Mouse (Mus musculus) testis, postnatal 14 days (tissue): ENCODE results near the gene Scimp.
A peak's percentile ranks its signal among the peaks of the same experiment; 100 is the strongest.
"Not testable (repeated sequence)": the region's sequence is repeated elsewhere in the genome, so short reads cannot be mapped to it uniquely, and the experiment has no call there.

Experiments used
- DNase-seq: peaks from one replicate; pipeline ENCODE4 v3.0.0; 2021; ENCODE audit warnings: low spot score

The Scimp gene

DNA sequence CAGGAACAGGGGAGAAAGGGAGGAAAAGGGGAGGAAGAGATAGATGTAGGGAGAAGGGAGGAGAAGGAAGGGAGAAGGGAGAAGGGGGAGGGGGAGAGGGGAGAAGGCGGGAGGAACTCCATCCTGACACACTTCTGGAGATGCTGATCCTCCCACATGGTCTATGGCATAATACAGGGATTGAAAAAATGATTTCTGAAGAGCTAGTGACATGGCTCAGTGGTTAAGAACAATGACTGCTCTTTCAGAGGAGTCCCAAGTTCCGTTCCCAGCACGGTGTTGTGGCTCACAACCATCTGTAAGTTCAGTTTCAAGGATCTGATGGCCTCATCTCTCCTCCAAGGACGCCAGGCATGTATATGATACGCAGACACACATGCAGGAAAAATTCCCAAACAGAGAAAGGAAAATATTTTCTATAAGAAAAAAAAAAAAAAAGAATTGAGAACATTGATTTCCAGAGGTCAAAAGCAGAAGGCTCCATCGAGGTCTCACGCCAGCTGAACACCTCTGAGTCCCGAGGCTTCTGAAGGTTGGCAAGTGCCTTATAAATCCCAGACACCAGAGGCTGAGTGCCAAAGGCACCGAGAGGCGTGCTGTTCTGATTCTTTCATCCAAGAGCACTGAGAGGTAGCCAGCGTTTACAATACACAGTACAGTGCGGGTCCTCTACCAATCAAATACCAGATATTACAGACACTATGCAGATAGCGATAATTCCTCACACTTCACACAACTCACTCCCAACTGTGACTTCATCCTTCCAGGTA, 730 bp downstream of the Scimp start:
- DNase-seq, result no peak

DNA sequence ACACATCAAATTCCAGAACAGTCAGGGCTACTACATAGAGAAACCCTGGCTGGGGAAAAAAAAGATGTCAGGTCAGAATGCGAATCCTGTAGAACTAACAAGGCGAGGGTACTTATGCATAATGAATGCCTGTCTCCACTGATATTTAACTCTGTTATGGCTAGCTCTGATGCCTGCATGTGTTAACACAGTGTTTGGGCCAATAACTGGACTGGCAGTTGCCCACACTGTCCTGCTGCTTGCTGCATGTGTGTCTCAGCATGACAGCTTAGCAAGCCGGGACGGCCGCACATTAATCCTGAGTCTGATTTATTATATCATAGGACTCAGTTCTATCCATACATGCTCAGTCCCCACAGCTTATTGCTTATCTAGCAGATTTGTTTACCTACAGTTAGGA, 1.3 kb downstream of the Scimp start:
- no peak for DNase-seq

DNA sequence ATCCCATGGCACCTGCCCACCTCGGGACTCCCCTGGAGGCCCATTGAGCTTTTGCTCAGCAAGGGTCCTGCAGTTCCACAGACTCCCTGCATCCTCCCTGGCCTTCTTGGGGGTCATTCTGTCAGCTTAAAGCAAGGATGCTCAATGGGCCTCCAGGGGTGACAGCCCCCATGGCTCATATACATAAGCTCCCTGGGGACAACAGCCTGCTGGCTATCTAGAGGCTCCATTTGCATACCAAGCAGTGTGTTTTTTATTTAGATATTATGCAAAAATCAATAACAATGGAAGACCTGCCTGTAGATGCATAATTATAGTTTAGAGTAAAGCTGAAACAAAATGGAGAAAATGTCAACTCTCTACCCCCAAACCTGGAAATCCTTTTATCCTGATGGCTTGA, 3.4 kb downstream of the Scimp start:
- DNase-seq, result no peak

DNA sequence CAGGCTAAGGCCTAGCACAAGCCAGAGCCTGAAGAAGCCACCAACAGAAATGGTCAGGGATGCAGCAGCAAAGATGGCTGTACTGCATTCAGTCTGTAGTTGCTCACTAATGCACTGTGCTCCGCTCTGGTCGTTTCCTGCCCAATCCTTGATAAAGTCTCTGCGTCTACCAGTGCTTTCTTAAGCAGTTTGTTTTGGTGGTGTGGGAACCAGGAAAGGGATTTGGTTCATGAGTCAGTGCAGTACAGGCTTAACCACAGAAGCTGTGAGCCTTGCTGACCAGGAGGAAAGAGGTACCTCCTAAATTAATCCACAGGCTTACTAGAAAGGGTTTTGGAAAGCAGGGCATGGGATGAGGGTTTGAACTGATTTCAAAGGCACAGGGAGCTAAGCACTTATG, 4.3 kb downstream of the Scimp start:
- DNase-seq, result no peak

DNA sequence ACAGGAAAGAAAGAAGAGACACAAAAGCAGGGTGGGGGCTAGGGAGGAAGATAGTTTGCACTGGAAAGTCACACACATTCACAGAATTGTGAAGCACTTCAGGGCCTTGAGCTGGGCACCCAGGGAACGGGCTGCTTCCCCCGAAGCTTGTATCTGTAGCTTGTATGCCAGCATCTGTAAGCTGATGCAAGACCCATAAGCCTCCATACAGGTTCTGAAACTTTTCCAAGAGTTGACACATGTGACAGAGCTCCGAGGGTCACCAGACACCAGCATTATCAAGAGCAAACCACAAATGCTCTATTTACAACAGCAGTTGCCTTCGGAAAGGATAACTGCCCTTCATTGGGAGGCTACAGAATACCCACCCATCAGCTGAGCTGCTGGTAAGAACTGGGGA, 4.8 kb downstream of the Scimp start:
- no peak for DNase-seq

DNA sequence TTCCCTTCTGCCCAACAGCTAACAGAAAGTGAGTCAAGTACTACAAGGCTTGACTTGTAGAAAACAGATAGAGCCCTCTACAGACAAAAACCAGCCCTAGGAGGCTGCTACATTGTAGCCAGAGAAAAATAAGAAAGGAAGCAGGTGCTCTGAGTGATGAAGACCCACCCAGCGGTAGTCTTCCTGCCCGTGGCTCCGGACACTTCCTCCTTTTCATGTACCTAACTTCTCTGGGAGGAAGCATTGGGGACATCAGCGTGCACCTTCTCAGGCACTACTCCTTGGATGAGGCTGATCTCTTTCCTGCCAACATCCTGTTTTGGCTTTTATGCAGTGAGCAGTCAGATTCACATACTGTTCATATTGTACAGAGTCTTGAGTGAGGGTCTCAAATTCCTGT, 5.7 kb downstream of the Scimp start:
- no peak for DNase-seq

DNA sequence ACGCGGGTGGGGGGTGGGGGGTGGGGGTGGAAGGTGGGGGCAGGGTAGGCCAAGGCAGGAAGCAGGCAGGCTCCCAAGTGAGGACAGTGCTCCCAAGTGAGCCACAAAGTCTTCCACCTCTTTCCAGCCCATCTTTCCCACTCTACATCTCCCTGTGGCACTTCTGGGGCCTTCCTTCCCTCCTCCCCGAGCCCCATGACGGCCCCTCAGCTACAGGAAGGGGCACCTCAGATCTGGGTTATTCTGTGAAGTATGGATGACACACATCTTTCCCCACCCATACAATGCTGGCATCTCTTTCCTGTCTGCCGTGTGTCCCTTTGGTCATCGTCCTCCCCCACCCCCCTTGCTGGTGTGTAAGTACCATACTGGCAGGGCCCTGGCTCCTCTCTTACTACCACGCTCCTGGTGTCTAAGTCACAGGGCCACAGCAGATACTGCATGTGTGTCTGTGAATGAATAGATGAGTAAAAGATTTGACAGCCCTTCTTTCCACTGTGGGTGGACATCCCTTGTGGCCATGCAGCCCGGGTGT, 6.7 kb downstream of the Scimp start:
- DNase-seq, result no peak

DNA sequence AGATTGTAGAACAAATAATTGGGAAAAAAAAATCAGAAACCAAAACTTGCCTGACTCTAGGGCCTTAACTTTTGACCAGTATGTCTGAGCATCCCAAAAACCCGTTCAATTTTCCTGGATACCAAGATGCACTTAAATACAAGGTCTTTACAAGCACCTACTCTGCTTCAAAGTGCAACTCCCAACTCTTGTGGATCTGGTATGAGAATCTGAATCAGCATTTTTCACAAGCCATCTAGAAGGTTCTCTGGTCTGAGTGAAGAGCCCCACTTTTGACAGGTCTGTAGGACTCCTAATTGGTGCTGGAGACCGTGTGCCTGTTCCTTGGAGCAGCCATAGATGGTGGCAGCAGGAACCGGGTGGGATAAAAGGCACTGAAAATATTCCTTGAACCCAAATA, 8.0 kb downstream of the Scimp start:
- DNase-seq, result no peak

DNA sequence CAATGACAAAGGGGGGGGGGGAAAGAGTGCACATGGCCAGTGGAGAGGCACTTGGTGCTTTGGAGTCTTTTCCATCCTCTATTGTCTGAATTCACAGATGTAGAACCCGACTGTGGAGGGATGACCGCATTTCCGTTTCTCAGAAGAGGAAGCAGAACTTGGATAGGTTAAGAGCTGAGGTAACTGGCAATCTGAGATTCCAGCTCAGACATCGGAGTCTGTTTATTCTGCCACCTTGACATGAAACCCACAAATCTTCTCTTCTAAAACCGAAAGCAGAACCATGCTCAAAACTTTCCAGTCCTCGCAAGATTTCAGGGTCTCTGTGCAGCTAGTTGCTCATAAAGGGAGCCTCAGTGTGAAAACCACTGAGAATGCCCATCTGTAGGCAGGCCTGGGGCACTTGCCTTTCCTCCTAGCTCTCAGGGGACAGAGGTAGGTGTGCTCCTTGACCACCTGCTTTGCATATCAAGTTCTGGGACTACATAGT, 8.6 kb downstream of the Scimp start:
- no peak for DNase-seq

DNA sequence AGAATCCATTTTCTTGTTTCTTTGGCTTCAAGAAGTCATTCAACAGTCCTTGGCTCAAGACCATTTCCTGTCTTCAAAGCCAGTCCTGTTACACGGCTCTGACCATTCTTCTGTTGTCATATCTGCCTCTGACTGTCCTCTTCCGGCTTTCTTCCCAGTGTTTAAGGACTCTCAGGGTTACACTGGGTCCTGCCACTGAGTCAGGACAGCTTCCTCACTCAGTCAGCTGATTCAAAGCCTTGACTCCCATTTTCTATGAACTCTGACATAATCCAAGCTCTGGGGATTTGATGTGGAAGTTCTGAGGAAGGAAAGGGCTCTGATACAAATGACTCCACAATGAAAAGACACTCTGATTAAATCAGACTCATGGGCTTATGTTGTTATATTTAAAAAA, 9.5 kb downstream of the Scimp start:
- DNase-seq, result no peak

DNA sequence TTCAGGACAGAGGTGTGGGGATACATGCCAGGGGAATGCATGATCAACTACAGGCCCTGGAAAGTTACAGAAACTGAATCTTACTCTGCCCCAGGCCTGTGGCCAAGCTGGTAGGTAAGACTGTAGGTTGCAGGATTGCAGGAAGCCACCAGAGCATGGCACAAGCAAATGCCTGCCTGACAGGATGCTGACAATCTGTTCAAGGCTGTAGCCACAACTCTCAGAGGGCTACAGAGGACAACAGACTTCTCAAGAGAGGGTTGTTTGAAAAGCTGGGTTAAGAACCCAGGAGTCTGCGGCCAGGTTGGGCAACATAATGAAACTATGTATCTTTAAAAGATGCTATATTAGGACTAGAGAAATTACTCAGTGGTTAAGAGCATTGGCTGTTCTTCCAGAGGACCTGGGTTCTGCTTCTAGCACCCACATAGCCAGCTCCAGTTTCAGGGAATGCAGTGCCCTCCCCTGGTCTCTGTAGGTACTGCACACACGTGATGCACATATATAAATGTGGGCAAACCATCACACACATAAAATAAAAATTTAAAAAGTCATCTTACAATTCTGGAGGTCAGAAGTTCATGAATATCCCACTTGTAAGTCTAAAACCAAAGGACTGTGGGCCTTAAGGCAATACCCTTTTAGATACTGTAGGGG, 10.1 kb downstream of the Scimp start:
- peak; percentile 29 for DNase-seq

DNA sequence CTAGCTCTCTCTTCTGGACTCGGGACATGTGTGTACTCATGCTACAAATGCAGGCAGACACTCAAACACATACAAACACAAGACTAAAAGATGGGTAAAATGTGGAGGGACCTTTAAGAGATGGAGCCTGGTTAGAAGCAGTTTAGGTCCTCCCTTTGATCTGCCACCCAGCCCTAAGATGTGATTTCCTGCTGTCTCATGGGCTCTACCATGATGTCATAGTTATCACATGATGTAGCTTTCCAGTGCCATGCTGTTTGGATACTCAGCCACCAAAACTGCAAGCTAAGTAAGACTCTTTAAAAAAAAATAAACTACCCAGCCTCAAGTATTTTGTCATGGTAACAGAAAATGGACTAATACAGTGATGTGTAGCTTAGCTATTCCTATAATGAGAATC, 20.0 kb downstream of the Scimp start:
- no peak for DNase-seq

DNA sequence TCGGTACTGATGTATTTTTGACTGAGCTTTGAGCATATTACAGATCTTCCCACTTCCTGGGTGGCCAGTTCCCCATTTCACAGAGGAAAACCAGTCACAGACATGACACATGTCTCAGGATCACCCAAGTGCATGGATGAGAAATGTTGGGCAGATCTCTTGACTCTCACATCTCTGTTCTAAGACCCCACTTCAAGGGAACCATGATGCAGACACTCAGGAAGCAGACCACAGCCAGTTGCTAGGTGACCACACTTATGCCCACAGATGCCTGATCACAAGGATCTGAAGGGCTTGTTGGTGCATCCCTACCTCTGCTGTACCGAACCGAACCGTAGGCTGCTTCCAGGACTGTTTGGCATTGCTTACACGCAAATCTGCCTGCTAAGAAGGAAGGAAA, 20.7 kb downstream of the Scimp start:
- no peak for DNase-seq

DNA sequence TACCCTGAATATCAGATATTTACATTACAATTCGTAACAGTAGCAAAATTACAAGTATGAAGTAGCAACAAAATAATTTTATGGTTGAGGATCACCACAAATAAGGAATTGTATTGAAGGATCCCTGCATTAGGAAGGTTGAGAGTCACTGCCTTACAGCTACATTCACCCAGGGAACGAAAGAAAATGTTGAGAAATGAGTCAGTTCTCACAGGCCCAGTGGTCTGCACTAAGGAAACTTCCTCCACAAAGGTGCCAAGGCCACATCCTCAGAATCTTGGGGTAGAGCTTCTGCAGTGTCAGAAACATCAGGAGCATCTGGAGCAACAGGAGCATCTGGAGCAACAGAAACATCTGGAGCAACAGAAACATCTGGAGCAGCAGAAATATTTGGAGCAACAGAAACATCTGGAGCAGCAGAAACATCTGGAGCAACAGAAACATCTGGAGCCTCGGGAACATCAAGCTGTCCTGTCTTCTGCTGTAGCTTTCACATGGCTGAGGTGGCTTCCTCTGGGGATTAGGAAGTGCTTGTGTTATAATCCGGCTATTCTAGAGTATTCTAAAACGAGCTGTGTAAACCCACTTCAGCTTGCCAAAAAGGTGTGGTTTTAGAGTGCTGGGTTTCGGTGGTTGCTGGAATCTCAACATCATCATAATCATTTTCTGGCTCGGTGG, 21.4 kb downstream of the Scimp start:
- no peak for DNase-seq

DNA sequence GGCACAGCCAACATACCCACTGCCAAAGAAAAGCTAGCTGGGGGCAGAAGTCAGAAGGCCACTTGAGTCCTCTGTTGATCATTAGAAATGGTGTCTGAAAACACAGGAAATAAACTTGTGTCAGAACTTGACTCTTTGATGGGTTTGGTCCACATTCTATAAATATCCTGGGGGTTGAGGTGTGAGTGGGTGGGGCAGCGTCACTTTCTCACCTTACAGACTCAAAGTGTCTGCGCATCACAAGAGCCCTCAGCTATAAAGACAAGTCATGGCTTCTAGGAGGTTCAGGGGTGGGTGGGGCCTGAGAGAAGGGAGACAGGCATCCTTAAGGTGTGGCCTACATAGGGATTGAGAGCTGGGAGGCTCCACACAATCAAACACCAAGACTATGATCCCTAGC, 22.0 kb downstream of the Scimp start:
- no peak for DNase-seq

DNA sequence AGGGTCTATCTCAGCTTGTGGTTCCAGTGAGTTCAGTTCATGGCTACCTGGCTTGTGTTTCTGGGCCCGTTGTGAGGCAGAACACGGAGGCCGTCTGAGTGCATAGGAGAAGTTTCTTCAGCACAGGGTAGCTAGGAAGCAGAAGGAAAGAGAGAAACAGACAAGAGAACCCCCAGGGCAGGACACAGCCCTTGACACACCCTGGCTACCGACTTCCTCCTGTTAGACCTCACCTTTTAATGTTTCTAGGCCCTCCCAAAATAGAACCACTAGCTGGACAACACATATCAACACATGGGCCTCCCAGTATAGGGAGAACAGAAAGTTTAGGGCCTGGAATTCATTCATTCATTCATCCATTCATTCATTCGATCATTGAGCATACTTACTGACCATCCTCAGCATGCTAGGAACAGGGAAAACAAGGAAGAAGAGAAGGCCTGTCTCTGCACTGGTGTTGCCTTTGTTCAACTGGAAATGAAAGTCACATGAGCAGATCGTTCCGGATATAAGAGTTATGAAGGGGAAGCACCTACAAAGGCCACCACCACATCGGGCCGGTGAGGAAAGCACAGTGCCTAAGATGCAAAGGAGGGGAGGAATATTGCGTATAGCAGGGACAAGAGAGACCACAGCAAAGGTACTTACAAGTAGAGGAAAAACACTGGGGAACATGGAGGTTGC, 23.3 kb downstream of the Scimp start:
- no peak for DNase-seq

DNA sequence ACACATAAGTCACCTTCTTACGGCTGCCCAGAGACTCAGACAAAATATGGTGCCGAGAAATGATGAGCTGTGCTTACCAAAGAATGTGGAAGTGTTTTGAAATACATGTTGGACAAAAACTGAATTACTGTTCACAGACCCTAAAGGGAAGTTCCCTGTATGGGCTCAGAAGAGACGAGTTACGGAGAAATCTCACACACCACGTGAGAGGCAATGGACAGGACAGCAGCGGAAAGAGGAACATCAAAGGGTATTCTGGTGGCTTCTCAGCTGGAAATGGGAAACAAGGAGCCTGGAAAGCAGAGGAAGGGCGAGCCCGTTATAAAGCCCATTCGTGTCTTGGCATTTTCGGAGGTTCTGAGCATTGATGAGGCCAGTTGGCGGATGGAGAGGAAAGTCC, 25.3 kb downstream of the Scimp start:
- no peak for DNase-seq

DNA sequence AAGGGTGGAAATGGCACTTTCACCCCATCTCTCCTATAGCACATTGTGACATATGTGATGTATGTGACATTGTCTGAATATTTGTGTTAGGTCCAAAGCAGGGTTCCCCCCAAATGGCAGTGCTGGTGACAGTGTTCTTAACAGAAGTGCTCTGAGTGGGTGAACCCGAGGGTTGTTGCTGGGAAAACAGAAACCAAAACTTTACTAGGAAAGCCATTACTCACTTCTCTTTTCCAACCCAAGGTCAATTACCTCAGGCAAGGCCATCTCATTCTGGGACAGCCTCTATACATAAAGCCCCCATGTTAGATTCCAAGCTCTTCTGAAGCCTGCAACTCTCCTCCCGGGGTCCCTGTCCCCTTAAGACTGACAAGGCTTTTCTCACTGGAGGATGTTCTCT, 26.5 kb downstream of the Scimp start:
- DNase-seq, result no peak

DNA sequence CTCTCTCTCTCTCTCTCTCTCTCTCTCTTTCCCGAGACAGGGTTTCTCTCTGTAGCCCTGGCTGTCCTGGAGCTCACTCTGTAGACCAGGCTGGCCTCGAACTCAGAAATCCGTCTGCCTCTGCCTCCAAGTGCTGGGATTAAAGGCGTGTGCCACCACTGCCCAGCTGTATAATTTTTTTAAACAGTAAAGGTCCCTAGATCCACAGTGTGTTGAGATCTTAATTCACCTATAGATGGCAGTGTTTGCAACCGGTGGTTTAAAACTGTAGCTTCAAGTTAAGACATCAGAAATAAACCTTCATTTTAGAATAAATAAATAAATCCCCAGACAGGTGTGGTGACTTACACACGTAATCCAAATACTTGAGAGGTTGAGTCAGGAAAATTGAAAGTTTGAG, 34.3 kb downstream of the Scimp start:
- DNase-seq, result not testable (repeated sequence)

DNA sequence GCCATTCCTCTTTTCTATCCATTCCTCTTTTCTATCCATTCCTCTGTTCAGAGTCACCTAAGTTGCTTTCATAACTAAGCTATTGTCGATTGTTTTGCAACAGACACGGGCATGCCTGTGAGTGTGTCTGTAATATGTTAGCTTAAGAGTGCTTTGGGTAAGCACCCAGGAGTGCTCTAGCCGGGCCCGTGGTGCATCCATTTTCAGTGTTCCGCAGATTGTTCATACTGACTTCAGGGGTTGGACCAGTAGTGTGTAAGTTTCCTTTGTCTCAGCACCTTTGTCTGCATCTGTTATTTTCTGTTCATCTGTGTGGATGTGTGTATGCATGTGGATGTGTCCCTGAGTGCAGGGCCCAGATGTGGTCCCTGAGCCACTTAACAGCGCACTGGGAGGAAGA, 34.8 kb downstream of the Scimp start:
- DNase-seq, result no peak

DNA sequence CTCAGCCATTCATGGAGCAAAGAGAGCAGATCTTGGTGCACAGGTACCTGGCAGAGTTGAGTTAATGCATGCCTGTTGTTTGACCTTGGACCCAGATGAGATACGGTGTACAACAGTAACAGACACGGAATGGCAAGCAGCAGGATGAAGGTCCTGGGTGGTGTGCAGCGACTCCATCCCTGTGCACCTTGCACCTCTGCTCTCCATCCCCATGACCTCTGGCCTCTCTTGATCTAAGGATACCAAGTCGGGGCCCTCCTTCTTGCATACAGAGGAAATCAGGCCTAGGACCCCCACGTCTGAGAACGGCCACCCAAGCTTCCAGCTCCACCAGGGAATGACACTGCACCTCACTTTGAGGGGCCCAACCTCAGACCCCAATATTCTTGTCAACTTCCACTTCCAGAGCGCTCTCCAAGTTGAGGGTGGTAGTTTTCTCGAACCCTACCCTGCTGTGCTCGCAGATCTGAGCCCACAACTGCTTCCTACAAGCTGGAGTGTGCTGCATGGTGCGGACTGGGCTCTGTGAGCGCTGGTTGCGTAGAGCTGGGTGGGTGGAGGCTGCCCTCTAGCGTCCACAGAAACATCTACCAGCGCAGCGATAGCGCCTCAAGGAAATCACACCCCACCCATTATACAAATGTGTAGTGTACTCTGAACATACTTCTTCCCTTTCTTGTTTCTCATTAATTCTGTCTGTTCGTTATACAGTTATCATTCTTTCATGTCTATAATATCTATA, 35.4 kb downstream of the Scimp start:
- DNase-seq, result peak; percentile 41

DNA sequence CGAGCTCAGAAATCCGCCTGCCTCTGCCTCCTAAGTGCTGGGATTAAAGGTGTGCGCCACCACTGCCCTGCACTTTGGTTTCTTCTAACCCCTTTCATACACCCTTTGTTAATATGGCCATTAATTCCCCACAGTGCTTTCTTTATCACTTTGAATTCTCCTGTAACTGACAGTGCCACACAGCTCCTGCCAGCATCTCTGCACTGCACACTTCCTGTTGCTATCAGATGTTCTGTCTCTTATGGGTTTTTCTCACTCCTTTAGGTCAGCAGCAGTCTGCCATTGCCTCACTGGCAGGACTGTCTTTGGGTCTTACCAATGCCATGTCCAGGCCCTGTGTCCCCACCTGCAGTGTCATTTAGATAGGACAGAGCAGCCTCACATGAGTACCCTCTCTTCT, 41.6 kb downstream of the Scimp start:
- DNase-seq, result no peak
